Mouse (Mus musculus) ovary, postnatal 14 days (tissue): ENCODE measurements around the gene Odf3l2.
A peak's percentile ranks its signal among the peaks of the same experiment; 100 is the strongest.

ENCODE experiments used
- DNase-seq: peaks from one replicate; pipeline ENCODE4 v3.0.0; 2022; ENCODE audit warnings: low spot score

Odf3l2 gene

DNA sequence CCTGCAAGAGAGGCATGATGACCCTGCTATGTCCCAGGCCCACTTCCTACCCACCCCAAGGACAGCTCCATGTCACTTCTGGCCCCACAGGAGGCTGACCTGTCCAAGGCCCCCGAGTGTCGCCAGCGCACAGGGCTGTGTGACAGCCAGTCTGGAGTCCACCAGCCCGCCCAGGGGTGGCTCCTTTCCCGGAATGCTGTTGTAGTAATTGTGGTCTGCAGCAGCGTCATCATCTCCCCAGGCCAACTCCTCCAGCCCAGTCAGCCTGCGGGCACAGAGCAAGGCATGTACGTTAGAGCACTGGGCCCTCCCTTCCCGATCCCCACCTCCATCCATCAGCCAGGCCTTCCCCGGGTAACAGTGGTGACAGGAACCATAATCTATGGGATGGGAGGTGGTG is 19.4 kb downstream of the Odf3l2 start:
- DNase-seq, result no peak

DNA sequence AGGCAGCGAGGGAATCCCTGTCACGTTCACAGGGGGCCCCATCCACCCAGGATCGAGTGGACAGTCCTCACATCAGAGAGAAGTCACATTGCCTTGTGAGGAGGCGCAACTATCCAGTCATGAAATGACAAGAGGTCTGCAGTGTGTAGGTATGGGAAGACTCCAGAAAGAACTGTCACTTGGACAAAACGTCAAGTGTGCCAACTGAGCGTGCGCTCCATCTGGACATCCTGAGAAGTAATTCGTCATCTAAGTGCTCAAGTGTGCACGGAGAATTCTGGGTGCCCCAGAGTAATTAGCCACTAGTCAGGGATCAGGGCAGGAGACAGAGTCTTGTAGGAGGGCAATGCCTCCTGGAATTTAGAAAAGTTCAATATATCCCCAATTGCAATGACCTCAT is 20.1 kb downstream of the Odf3l2 start:
- DNase-seq, result no peak

DNA sequence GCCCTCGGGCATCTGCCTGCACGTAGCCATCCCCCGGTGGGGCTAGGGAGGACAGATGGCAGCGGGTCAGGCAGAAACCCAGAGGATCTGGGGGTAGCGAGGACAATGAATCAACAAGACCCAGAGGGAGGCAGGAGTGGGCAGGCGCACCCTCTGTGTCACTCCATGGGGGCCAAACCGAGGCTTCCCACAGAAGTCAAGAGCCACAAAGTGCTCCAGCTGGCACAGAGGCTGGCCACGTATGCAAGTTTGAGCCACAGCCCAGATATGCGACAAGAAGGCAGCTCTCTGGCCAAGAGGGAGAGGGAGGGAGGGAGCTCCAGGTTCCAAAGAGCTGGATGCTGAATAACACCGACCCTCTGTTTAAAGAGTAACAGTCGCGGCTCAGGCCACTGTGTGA is 21.6 kb downstream of the Odf3l2 start:
- DNase-seq, result no peak

DNA sequence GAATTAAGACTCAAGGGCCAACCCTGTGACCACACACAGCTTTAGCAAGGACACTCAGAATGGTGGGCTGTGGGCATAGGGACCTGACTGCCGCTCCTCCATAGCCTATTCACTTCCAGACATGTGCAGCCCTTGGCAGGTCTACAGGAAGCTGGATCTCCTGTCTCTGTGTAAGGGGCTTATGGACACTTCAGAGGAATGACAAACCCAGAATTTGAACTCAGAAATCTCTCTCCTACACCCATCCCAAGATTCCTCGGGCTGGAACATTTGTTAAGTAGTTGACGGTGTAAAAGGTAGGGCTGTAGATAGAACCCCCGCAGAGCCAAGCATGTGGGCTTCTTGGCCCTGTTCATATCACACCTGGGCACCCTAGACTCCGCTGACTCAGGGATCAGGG is 29.2 kb downstream of the Odf3l2 start:
- no peak for DNase-seq

DNA sequence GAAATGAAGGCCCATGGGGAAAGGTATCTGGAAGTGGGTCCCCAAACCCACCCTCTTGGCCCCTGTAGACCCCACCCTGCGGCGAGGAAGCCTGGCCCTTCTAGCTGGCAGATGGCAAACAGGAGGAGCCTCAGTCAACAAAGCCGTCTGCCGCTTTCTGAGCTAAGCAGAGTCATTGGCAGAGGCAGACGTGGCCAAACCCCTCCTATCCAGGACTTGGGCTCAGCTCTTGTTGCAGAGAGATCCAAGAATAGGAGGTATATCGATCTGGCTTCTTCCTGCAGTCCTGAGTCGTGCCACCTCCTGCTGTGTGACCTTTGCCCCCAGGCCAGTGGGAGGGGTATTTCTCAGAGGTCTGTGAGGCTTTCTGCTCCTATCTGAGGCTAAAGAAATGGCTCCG is 29.7 kb downstream of the Odf3l2 start:
- no peak for DNase-seq

DNA sequence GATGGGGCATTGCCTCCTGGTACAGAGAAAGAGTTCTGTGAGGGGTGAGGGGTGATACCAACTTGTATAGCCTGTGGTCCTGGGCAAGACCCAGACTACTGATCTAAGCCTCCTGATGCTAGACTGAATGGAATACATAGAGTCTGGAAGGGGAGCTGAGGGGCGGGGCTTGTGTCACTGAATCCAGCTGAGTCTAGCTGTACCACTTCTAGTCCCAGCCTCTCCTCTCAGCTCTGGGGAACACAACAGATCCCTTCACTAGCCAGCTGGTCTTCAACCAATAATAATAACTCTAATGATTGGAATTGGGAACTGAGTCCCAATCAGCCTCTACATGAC is 31.3 kb downstream of the Odf3l2 start:
- no peak for DNase-seq

DNA sequence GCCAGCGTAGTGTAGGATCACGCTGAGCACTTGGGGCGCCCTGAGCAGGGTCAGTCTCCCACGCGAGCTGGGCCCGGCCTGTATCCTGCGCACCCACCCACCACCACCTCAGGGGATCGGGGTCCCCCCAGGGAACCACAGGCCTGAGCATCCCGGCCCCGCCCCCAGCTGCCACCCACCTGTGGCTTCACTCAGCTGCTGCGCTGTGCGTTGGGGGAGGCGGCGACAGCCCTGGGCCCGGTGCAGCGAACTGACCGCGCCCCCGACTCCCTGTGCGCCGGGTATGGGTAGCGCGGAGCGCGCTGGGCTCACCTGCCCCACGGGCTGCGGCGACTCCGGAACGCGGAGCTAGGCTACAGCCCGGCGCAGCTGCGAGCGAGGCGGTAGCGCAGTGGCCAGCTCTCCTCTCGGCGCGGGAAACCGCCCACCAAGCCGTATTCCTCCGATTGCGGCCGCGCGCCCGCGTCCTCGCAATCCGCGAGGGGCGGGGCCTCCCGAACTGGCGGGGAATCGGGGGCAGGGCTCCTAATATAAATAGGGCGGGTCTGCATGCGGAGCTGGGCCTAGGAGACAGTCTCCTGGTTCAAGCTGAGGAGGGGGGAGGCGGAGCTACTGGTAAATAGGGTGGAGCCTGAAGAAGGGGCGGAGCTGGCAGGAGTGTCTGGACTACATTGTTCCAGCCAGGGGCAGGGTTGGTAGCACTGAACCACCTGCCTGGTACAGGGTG is 31.8 kb downstream of the Odf3l2 start, which contains the start of gene C2cd4c:
Gene C2cd4c (minus strand): TSS at position 448 of the 727 bp plus-strand sequence.
- DNase-seq, result peak; percentile 44

DNA sequence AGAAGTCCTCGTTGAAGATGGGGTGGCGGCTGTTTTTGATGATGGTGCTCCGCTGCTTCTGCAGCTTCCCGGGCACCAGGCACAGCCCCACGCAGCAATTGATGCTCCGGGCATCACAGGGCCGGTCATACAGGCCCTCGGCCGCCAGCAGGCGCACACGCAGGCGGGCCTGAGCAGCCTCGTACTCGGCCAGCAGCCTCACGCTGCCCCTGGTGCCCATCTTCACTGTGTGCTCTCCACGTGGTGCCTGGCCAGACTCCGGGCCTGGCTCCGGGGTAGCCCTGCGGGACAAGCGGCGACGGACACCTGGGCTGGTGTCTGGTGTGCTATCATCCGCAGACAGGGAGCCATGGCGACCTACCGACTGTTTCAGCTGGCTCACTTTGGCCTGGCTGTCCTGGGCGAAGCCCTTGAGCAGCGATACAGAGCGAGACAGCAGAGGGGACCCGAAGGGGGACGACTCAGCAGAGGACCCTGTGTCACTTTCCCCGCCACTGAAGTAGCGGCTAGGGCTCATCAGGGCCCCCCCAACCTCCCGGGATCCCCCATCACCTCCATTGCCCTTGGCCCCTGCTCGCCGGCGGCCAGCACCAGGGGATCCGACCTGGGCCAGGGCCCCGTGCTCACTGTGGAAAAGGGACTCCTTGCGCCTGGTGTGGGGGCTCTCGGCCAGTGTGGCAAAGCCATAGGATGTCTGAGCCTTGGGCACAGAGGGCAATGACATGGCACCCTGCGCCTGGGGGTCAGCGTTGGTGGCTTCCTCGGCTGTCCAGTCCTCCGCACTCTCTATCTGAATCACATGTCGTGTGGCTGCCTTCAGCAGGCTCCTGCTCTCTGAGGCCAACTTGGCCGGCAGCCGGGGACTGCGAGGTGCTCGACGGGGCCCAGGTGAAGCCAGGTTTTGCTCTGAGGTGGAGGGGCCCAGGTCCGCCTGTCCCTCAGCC is 33.1 kb downstream of the Odf3l2 start:
- DNase-seq, result no peak

DNA sequence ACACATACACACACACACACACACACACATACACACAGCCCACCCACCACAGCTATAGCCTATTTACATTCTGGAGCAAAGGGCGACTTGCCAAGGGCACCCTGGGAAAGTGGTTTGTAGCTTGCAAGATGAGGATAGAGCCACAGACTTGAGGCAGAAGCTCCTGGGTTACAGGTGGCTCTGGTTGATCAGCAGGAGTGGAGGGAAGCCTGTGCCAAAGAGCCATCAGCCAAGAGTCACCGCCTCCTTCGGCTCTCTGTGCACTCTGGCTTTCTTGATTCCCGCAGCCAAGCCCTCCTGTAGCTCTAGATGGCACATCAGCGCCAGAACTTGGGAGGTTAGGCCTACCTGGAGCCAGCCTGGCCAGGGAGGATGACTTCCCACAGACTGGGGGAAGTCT is 34.2 kb downstream of the Odf3l2 start:
- DNase-seq, result no peak

DNA sequence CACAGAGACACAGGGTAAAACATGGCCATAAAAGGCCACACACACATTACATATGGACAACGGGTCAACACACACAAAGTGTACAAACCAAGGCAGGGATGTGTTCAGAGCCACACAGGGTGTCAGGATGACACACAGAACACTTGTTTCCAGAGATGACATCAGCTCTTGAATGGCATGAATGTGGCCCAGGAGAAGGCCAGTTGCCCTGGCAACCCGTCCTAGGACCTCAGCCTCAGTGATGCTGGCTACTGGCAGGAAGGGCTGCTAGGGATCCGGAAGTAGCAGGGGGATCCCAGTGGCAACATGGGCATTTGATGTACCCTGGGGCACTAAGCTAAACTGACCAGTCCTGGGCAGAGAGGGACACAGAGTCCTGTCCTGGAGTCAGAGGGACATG is 36.3 kb downstream of the Odf3l2 start:
- DNase-seq, result no peak

DNA sequence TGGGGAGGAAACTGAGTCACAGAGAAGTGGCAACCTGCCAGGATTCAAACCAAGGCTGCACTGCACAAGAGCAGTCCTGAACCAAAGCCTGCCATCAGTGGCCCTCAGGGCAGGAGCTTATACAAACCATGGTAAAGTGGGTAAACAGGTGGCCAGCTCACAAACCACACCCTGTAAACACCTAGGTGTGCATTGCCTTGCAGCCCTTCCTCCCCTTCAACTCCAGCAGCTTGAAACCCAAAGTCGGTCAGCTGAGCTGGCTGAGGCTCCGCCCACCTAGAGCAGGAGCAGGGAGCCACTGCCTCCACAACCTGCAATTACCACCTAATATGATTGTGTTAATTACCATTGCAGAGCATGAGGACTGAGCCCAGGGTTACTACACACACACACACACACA is 37.6 kb downstream of the Odf3l2 start:
- DNase-seq, result no peak

DNA sequence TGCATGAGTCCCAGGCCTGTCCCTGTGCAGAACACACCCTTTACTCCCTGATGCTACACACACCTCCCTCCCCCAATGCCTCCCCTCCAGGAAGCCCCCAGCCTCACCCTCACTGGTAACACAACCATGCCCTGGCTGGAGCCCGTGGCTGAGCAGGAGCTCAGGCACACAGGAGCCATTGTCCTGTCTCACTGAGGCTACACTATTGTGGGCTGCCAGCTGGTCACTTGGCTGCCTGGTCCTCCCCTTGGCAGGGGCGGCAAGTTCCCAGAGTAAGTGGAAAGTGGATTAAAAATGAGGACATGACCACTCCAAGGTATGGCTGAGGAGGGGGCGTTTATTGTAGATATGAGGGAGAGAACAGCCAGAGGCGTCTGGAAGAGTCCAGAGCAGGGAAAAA is 39.0 kb downstream of the Odf3l2 start:
- DNase-seq, result no peak

DNA sequence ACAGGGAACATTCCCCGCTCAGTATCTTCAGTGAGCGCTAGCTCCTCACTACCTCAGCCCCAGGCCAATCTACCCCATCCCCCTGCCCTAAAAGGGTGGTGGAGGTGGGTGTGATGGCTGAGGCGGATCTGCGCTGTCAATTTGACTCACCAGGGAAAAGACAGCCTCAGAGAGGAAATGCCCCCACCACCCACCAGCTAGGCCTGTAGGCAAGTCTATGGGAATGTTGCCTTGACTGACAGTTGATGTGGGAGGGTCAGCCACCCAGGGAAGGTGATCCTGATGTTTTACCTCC is 47.7 kb downstream of the Odf3l2 start:
- no peak for DNase-seq

DNA sequence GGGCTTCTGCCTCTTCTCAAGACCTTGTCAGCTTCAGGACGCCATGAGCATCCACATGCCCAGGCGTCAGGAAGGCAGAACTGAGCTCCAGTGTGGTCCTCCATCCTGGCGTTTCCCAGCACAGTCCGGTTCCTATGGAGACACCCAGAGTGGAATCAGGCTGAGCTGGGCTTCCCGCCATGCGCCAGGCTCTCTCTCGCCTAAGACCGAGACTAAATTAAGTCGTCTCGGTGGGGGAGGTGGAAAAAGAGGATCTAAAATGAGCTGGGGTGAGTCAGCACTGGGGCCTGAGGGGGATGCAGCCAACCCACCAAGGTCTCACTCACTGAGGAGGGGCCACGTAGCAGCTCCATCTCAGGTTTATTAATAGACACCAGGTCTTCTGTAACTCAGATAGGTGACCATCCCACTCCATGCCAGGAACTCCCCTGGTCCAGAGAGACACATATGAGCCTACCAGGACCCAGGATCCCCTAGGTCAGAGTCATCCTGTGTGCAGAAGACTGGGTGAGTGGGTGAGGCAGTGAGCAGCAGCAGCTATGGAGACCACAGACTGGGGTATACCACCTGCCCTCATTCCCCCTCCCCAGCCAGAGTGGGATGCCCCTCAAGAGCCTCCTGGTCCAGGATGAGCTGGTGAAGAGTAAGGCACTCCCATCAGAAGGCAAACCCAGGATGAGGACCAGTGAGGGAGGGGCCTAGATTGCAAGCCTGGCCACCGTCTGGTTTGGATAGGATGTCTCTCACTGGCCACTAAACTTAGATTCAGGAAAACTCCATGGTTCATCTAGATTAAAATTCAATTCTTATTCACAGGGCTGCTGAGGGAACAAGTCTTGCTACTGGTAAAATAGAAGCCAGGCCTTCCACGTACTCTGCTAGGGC is 48.2 kb downstream of the Odf3l2 start:
- no peak for DNase-seq

DNA sequence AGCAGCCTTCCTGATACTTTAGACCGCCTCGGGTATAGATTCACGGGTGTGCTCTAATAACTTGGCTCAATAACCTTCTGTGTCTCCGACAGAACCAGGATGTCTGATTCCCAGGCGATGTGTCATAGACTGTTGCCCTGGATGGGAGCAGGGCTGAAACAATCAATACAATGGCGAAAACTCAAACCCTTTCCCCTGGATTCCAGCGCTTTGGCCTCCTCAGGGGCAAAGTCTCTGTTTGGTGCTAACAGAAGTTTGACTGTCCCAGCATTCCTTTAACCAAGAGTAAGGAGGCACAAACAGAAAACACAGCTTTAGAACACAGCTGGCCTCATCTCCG is 50.0 kb downstream of the Odf3l2 start:
- DNase-seq, result no peak

DNA sequence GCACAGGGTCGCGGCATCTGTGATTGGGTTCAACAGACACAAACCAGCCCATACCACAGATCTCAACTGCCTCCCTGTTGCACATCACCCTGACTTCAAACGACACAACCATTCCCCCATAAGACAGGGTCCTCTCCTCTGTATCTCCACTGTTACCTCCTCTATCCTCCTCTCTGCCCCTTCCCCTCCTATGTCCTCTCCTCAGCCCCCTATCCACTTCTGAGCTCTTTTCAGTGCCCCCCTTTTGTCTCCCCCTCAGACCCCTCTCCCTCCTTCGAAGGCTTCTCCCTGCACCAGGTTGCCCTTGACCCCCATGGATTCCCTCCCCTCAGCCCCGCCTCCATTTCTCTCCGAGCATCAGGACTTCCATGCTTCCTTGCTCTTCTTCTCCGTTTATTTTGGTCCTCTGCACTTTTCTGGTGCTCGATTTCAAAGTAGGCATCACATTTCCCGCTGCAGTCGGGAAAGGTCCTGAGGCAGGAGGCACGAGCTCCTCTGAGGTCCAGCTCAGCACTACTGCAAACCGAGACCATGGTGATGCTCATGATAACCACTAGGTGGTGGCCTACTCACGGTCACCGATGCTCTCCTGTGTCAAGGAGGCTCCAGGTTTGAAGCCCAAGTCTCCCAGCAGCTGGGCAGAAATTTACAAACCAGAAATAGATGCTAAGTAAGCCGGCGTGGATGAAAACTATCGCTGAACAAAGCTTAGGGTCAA is 50.5 kb downstream of the Odf3l2 start:
- DNase-seq, result peak; percentile 37

DNA sequence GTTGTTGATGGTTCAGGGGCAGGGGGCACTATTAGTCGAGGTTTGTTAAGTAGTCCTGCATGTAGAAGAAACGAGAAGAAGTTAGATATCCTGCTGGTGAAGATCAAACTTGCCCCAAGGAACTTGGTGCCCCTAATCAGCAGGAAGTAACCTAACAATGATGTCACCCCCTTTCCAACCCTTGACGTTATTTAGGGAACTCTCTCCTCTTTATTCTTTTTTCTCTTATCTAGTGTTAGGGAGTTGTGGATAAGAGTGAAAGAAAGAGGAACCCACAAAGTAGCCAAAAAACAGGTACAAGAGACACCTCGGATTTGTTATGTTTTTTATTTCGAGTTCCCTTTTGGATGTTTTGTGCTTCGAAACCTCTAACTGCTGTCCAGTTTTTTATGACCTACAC is 51.4 kb downstream of the Odf3l2 start:
- no peak for DNase-seq

DNA sequence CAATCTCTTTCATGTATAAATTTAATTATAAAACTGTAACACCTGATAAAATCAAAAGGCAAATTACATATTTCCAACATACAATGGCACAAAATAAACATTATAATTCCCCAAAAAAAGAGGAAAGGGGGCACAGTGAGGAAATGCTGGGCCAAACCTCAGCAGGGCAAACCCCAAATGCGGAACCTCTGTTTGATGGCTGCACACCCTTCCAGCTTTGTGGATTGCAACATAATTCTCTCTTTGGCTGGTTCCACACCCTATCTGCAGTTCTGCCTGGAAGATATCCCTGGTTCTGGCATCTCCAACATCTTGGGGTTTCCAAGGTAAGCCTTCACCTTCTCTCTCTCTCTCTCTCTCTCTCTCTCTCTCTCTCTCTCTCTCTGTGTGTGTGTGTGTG is 54.8 kb downstream of the Odf3l2 start:
- no peak for DNase-seq
